In genomic region chr3:129681841-129682240, GRCm38 (mm10) we compare ENCODE assay signal across 21 mouse cellular contexts.
A peak's percentile ranks its signal among the peaks of the same experiment; 100 is the strongest.
DNase-seq lines count a peak whose midpoint lies in the region; ATAC-seq and TF ChIP-seq lines count a peak whose summit lies in the region.
"Had no signal": no experiment of that assay in that cellular context is flagged by ENCODE, and none has a peak within 500 bp of the region (broad histone marks: within the 10 kb centered on the region; RNA-seq: fewer than 3 reads in every experiment).

No protein-coding gene starts in this region.

- no peaks in the 10 kb centered on the region for H3K79me2 ChIP-seq in MEL (ENCODE audit: control insufficient read depth, insufficient read depth, low read length, poor library complexity)

- H3K27me3 ChIP-seq in kidney, embryonic 16.5 days (ENCODE audit: insufficient read depth, low read length) = no peaks in the 10 kb centered on the region
- no peaks in the 10 kb centered on the region for H3K27me3 ChIP-seq in MEL (ENCODE audit: control insufficient read depth in 1 of 2, insufficient read depth in 2 of 2, low read length in 2 of 2)
- H3K27me3 ChIP-seq: heart, embryonic 13.5 days; intestine, embryonic 15.5 days; megakaryocyte, embryonic 14.5 days; neural tube, embryonic 15.5 days had no signal

- no peak overlapping the region for H3K27ac ChIP-seq in kidney, embryonic 16.5 days (ENCODE audit: low read length)
- H3K27ac ChIP-seq in MEL (ENCODE audit: control insufficient read depth, low read depth, low read length) = peak overlapping the region; percentile 61
- H3K27ac ChIP-seq: gastrocnemius, adult 2 months; heart, embryonic 13.5 days; hindbrain, embryonic 14.5 days; intestine, embryonic 15.5 days; limb, embryonic 10.5 days; neural tube, embryonic 15.5 days had no signal

- TF ChIP-seq EP300 in MEL (IDR thresholded peaks at IDR 0.05; ENCODE audit: low read depth in 1 of 2, low read length in 2 of 2) = no peak

- no peaks in the 10 kb centered on the region for H3K4me1 ChIP-seq in kidney, embryonic 16.5 days (ENCODE audit: insufficient read depth, low read length)
- H3K4me1 ChIP-seq in MEL (ENCODE audit: control insufficient read depth in 1 of 2, insufficient read depth in 2 of 2, low read length in 2 of 2) = peaks cover 3 to 16% of the 10 kb centered on the region in 2 experiments; a peak in 3 of 4 replicates
- H3K4me1 ChIP-seq: heart, embryonic 13.5 days; intestine, embryonic 15.5 days; limb, embryonic 10.5 days; megakaryocyte, embryonic 14.5 days had no signal

- 63% methylated on average over 4 of the region's 4 CpGs for WGBS in kidney, embryonic 16.5 days

- H3K9me3 ChIP-seq in kidney, embryonic 16.5 days (ENCODE audit: low read length) = no peaks in the 10 kb centered on the region
- no peaks in the 10 kb centered on the region for H3K9me3 ChIP-seq in MEL (replicated peaks; ENCODE audit: insufficient read depth, low read length)
- H3K9me3 ChIP-seq: G1E; heart, embryonic 13.5 days; intestine, embryonic 15.5 days; limb, embryonic 10.5 days; megakaryocyte, embryonic 14.5 days; neural tube, embryonic 15.5 days had no signal

- DNase-seq in adrenal gland, adult 2 months = peak; percentile 27
- DNase-seq in adrenal gland, adult 8-10 months = no peak
- DNase-seq in kidney, postnatal 36 days = no peak
- peak; percentile 21 for DNase-seq in MEL (ENCODE audit: low read depth, low spot score)
- DNase-seq in lung, postnatal 10 days = peak; percentile 9
- no peak for DNase-seq in gastrocnemius, postnatal 36 days
- DNase-seq in urinary bladder, postnatal 36 days (ENCODE audit: low spot score in 2 of 2) = no peak
- DNase-seq: cerebellum, adult 11-12 months; cerebellum, postnatal 25 days; gastrocnemius, adult 2 months; spleen, adult 18-20 months; thymus, adult 2 months had no signal

- no peak for TF ChIP-seq RAD21 in MEL (IDR thresholded peaks at IDR 0.05; ENCODE audit: low read depth, low read length)

- intact Hi-C loops in gastrocnemius, postnatal 36 days (cut with DNase I) = no loop called here

- no peak overlapping the region for H3K4me3 ChIP-seq in kidney, embryonic 16.5 days (ENCODE audit: low read length)
- H3K4me3 ChIP-seq in MEL (ENCODE audit: control insufficient read depth in 1 of 2, insufficient read depth in 1 of 2, low read depth in 2 of 2, low read length in 2 of 2) = no peak overlapping the region
- H3K4me3 ChIP-seq: gastrocnemius, adult 2 months; heart, embryonic 13.5 days; intestine, embryonic 15.5 days; limb, embryonic 10.5 days; megakaryocyte, embryonic 14.5 days; neural tube, embryonic 15.5 days had no signal

- H3K36me3 ChIP-seq in kidney, embryonic 16.5 days (ENCODE audit: insufficient read depth, low read length) = no peaks in the 10 kb centered on the region
- H3K36me3 ChIP-seq in MEL (ENCODE audit: control insufficient read depth in 1 of 2, insufficient read depth in 2 of 2, low read length in 2 of 2) = peaks cover 0 to 10% of the 10 kb centered on the region in 2 experiments; a peak in 2 of 4 replicates
- H3K36me3 ChIP-seq: intestine, embryonic 15.5 days; limb, embryonic 10.5 days; neural tube, embryonic 15.5 days had no signal

- peak; percentile 49; the same call in 1 of the 2 replicates for ATAC-seq in kidney, embryonic 16.5 days (ENCODE audit: low FRiP score, low TSS enrichment)
- ATAC-seq: intestine, embryonic 15.5 days; midbrain, embryonic 16.5 days had no signal

- no peak overlapping the region for H3K9ac ChIP-seq in kidney, embryonic 16.5 days (replicated peaks; ENCODE audit: low read length)
- no peak overlapping the region for H3K9ac ChIP-seq in MEL (ENCODE audit: control insufficient read depth, low read depth, low read length, poor library complexity, severe bottlenecking)
- H3K9ac ChIP-seq: heart, embryonic 13.5 days; hindbrain, embryonic 14.5 days; intestine, embryonic 15.5 days; neural tube, embryonic 15.5 days had no signal

- TF ChIP-seq POLR2A in MEL (IDR thresholded peaks at IDR 0.05; ENCODE audit: control insufficient read depth in 1 of 2, insufficient read depth in 1 of 2, low read depth in 1 of 2, low read length in 2 of 2, poor library complexity in 1 of 2) = no peak

- H3K4me2 ChIP-seq in kidney, embryonic 16.5 days (replicated peaks; ENCODE audit: low read depth, low read length) = no peak overlapping the region
- H3K4me2 ChIP-seq: heart, embryonic 13.5 days; hindbrain, embryonic 14.5 days; intestine, embryonic 15.5 days; neural tube, embryonic 15.5 days had no signal

- no peak for TF ChIP-seq CTCF in MEL (IDR thresholded peaks at IDR 0.05 in 2 of 3, conservative IDR thresholded peaks at IDR 0.05 in 1 of 3; ENCODE audit: control insufficient read depth in 1 of 3, insufficient read depth in 1 of 3, low read depth in 2 of 3, low read length in 3 of 3, poor library complexity in 1 of 3, severe bottlenecking in 1 of 3)

TF ChIP-seq in MEL, 35 proteins besides CTCF, POLR2A, EP300 and RAD21:
- TF ChIP-seq JUND (IDR thresholded peaks at IDR 0.05; ENCODE audit: low read depth, low read length) (no peak), USF1 (IDR thresholded peaks at IDR 0.05; ENCODE audit: low read depth, low read length) (no peak), MAZ (IDR thresholded peaks at IDR 0.05; ENCODE audit: low read depth, low read length) (no peak), GATA1 (IDR thresholded peaks at IDR 0.05; ENCODE audit: low read depth, low read length) (no peak), CHD1 (IDR thresholded peaks at IDR 0.05; ENCODE audit: low read depth, low read length) (no peak), ZKSCAN1 (IDR thresholded peaks at IDR 0.05; ENCODE audit: low read depth, low read length) (no peak)

Comparison
In these comparisons a context has a peak if more than half of its experiments do, and no peak if none do; other contexts are left out.
1. DNase-seq: peak in adrenal gland, adult 2 months (single experiment), MEL (single experiment) and lung, postnatal 10 days (single experiment); none in adrenal gland, adult 8-10 months (single experiment), kidney, postnatal 36 days (0 of 2), gastrocnemius, postnatal 36 days (0 of 2) and urinary bladder, postnatal 36 days (0 of 2).